Mouse (Mus musculus) layer of hippocampus, adult 9-11 months (tissue): ENCODE results near the gene Tbccd1.

Experiments used
- DNase-seq: peaks from one replicate; pipeline ENCODE4 v3.0.0; 2022

The Tbccd1 gene

GRCm38 (mm10) chr16:22857431-22858113, at the start of gene Tbccd1, which contains the start of gene Dnajb11:
Gene Tbccd1 (minus strand): TSS chr16:22857669.
Gene Dnajb11 (plus strand): TSS chr16:22857845.
- DNase-seq: peak; percentile 99

GRCm38 (mm10) chr16:22901326-22901725, 43.9 kb upstream of the Tbccd1 start:
- DNase-seq: no peak

- no peak for DNase-seq
Observed at GRCm38 (mm10) chr16:22899866-22900570, 42.5 kb upstream of the Tbccd1 start.

GRCm38 (mm10) chr16:22899346-22899745, 41.9 kb upstream of the Tbccd1 start:
- DNase-seq: no peak

- DNase-seq: no peak
Observed at GRCm38 (mm10) chr16:22896618-22897017, 39.1 kb upstream of the Tbccd1 start.

- DNase-seq: no peak
Observed at GRCm38 (mm10) chr16:22894095-22894494, 36.6 kb upstream of the Tbccd1 start.

GRCm38 (mm10) chr16:22891733-22892154, 34.3 kb upstream of the Tbccd1 start:
- no peak for DNase-seq

- no peak for DNase-seq
Observed at GRCm38 (mm10) chr16:22890683-22891510, 33.4 kb upstream of the Tbccd1 start, which contains the start of gene Ahsg. Gene Ahsg (plus strand): TSS chr16:22891277.

GRCm38 (mm10) chr16:22889716-22890115, 32.2 kb upstream of the Tbccd1 start:
- no peak for DNase-seq

- no peak for DNase-seq
Observed at GRCm38 (mm10) chr16:22888835-22889234, 31.4 kb upstream of the Tbccd1 start.

- no peak for DNase-seq
Observed at GRCm38 (mm10) chr16:22886726-22887125, 29.3 kb upstream of the Tbccd1 start.

- DNase-seq: no peak
Observed at GRCm38 (mm10) chr16:22885356-22885755, 27.9 kb upstream of the Tbccd1 start.

- no peak for DNase-seq
Observed at GRCm38 (mm10) chr16:22883441-22883840, 26.0 kb upstream of the Tbccd1 start.

GRCm38 (mm10) chr16:22881487-22881886, 24.0 kb upstream of the Tbccd1 start:
- DNase-seq: no peak

GRCm38 (mm10) chr16:22880900-22881299, 23.4 kb upstream of the Tbccd1 start:
- no peak for DNase-seq

GRCm38 (mm10) chr16:22879945-22880595, 22.6 kb upstream of the Tbccd1 start:
- DNase-seq: no peak

GRCm38 (mm10) chr16:22878716-22879115, 21.2 kb upstream of the Tbccd1 start:
- no peak for DNase-seq

- peak; percentile 46 for DNase-seq
Observed at GRCm38 (mm10) chr16:22877660-22878390, 20.4 kb upstream of the Tbccd1 start.

GRCm38 (mm10) chr16:22876218-22877043, 19.0 kb upstream of the Tbccd1 start:
- no peak for DNase-seq

- peak; percentile 27 for DNase-seq
Observed at GRCm38 (mm10) chr16:22873369-22873768, 15.9 kb upstream of the Tbccd1 start.

- DNase-seq: no peak
Observed at GRCm38 (mm10) chr16:22872397-22872796, 14.9 kb upstream of the Tbccd1 start.
